Mouse (Mus musculus) lung, postnatal 0 days (tissue): ENCODE measurements around the gene Nup50.

Source experiments
- CTCF ChIP-seq: IDR thresholded peaks from 2 replicates; pipeline ENCODE4 v1.5.1; 2016; ENCODE audit warnings: antibody characterized with exemption, mild to moderate bottlenecking
- EP300 ChIP-seq: IDR thresholded peaks from 2 replicates; pipeline ENCODE4 v1.6.1; 2016; ENCODE audit warnings: antibody characterized with exemption, mild to moderate bottlenecking, control low read depth

- no peak for TF ChIP-seq CTCF
- TF ChIP-seq EP300: no peak
Measured at GRCm38 (mm10) chr15:84973544-84973871, 50.3 kb downstream of the Nup50 start.
